Mouse (Mus musculus) neural tube, embryonic 14.5 days (tissue): ENCODE measurements around the gene Gstm7. TPM values are rescaled to one million over a fixed set of nuclear protein-coding genes. Genes with fewer than 3 reads are reported as not detected.
"Not testable (repeated sequence)": the region's sequence is repeated elsewhere in the genome, so short reads cannot be mapped to it uniquely, and the experiment has no call there.

Source experiments
- ATAC-seq: fragments of 200-750 bp; cut with Nextera tagmentation; 2 replicates; pipeline ENCODE4 v1.8.0; 2017; ENCODE audit warnings: low read depth, mild to moderate bottlenecking, moderate TSS enrichment, moderate library complexity
- H3K27ac ChIP-seq: fragments of 300-500 bp; sonication (generic); 2 replicates; pipeline ENCODE4 v1.5.1; 2014; ENCODE audit warnings: low read depth, mild to moderate bottlenecking, control low read depth, low read length, moderate library complexity, mixed read lengths
- H3K27me3 ChIP-seq: fragments of 300-500 bp; sonication (generic); 2 replicates; pipeline ENCODE4 v1.6.1; 2014; ENCODE audit warnings: low read length; ENCODE audit not compliant: control insufficient read depth, insufficient read depth
- H3K36me3 ChIP-seq: fragments of 300-500 bp; sonication (generic); 2 replicates; pipeline ENCODE4 v1.6.1; 2014; ENCODE audit warnings: low read length, mixed read lengths; ENCODE audit not compliant: control insufficient read depth, insufficient read depth
- H3K4me1 ChIP-seq: fragments of 300-500 bp; sonication (generic); 2 replicates; pipeline ENCODE4 v1.6.1; 2014; ENCODE audit warnings: low read length; ENCODE audit not compliant: control insufficient read depth, insufficient read depth
- H3K4me2 ChIP-seq: fragments of 300-500 bp; sonication (generic); 2 replicates; pipeline ENCODE4 v1.6.1; 2014; ENCODE audit warnings: mild to moderate bottlenecking, low read depth, low read length, control low read depth
- H3K4me3 ChIP-seq: fragments of 300-500 bp; sonication (generic); 2 replicates; pipeline ENCODE4 v1.5.1; 2014; ENCODE audit warnings: low read depth, low read length, control low read depth, mixed read lengths
- H3K9ac ChIP-seq: fragments of 300-500 bp; sonication (generic); replicated peaks from 2 replicates; pipeline ENCODE4 v1.6.1; 2014; ENCODE audit warnings: low read depth, mild to moderate bottlenecking, control low read depth, low read length, mixed read lengths
- H3K9me3 ChIP-seq: fragments of 300-500 bp; sonication (generic); 2 replicates; pipeline ENCODE4 v1.6.1; 2016; ENCODE audit warnings: low read length; ENCODE audit not compliant: control insufficient read depth
- WGBS: fragments of 180-500 bp; shearing (Covaris S2); extraction: QIAGEN DNeasy Blood & Tissue Kit; methylation state at CpG from one replicate; pipeline ENCODE4 v1.1.7; 2014; 5-methylcytosine and 5-hydroxymethylcytosine counted together
- polyA plus RNA-seq: library from polyadenylated mRNA; unstranded; fragments of >200 nt; fragmentation: Nextera tagmentation; extraction: Ambion mirVana; gene quantifications from 2 replicates; pipeline ENCODE4 v1.2.1, GENCODE M21; 2014

Gstm7 gene
- polyA plus RNA-seq, 1 experiment from 2014 or later, result 69.3 TPM

GRCm38 (mm10) chr3:107900955-107901673 is 30.5 kb downstream of the Gstm7 start:
- Histone ChIP-seq H3K9ac (no peak overlapping the region), H3K27ac (no peak overlapping the region), H3K4me3 (no peak overlapping the region), H3K4me2 (no peak overlapping the region), H3K36me3 (no peaks in the 10 kb centered on the region), H3K4me1 (peaks cover 4% of the 10 kb centered on the region; the same call in 1 of the 2 replicates), H3K27me3 (no peaks in the 10 kb centered on the region), H3K9me3 (no peaks in the 10 kb centered on the region)
- ATAC-seq, result no peak
- WGBS, result 70% methylated on average over 11 of the region's 11 CpGs

GRCm38 (mm10) chr3:107898691-107899090 is 32.9 kb downstream of the Gstm7 start:
- WGBS, result 92% methylated on average over 13 of the region's 13 CpGs
- H3K4me1 ChIP-seq, result peaks cover 5% of the 10 kb centered on the region; the same call in 1 of the 2 replicates
- H3K4me2 ChIP-seq, result no peak overlapping the region
- H3K27me3 ChIP-seq, result no peaks in the 10 kb centered on the region
- no peak overlapping the region for H3K9ac ChIP-seq
- H3K4me3 ChIP-seq, result no peak overlapping the region
- H3K27ac ChIP-seq, result no peak overlapping the region
- no peak for ATAC-seq
- H3K9me3 ChIP-seq, result no peaks in the 10 kb centered on the region
- no peaks in the 10 kb centered on the region for H3K36me3 ChIP-seq

- Histone ChIP-seq H3K36me3 (no peaks in the 10 kb centered on the region), H3K4me1 (peaks cover 5% of the 10 kb centered on the region; the same call in 1 of the 2 replicates), H3K27me3 (no peaks in the 10 kb centered on the region), H3K27ac (peak within 1 kb of the TSS; percentile 74), H3K4me3 (peak within 1 kb of the TSS; percentile 74), H3K9me3 (no peaks in the 10 kb centered on the region), H3K4me2 (peak within 1 kb of the TSS; percentile 89), H3K9ac (peak within 1 kb of the TSS; percentile 82)
- WGBS, result 6% methylated on average over 40 of the region's 40 CpGs
- ATAC-seq, result peak; percentile 96
Observed at GRCm38 (mm10) chr3:107895720-107896569, 35.7 kb downstream of the Gstm7 start, which contains the start of gene Gstm5. Gene Gstm5 (plus strand): TSS chr3:107895821.

GRCm38 (mm10) chr3:107895194-107895719 is 36.4 kb downstream of the Gstm7 start:
- Histone ChIP-seq H3K9ac (peak overlapping the region; percentile 82), H3K4me3 (peak overlapping the region; percentile 74), H3K4me2 (peak overlapping the region; percentile 89), H3K4me1 (peaks cover 5% of the 10 kb centered on the region; the same call in 1 of the 2 replicates), H3K9me3 (no peaks in the 10 kb centered on the region), H3K36me3 (no peaks in the 10 kb centered on the region), H3K27ac (no peak overlapping the region), H3K27me3 (no peaks in the 10 kb centered on the region)
- 12% methylated on average over 6 of the region's 6 CpGs for WGBS
- peak; percentile 45 for ATAC-seq

GRCm38 (mm10) chr3:107889236-107889635 is 42.4 kb downstream of the Gstm7 start:
- not testable (repeated sequence) for H3K4me3 ChIP-seq, H3K9ac ChIP-seq, H3K27me3 ChIP-seq, H3K27ac ChIP-seq, H3K9me3 ChIP-seq, H3K4me1 ChIP-seq, H3K4me2 ChIP-seq, ATAC-seq, H3K36me3 ChIP-seq
- WGBS, result 85% methylated on average over 2 of the region's 2 CpGs

- 73% methylated on average over 9 of the region's 9 CpGs for WGBS
- Histone ChIP-seq H3K9me3 (no peaks in the 10 kb centered on the region), H3K27ac (peak overlapping the region; percentile 44; the same call in 1 of the 2 replicates), H3K9ac (no peak overlapping the region), H3K36me3 (no peaks in the 10 kb centered on the region), H3K4me2 (no peak overlapping the region), H3K4me3 (no peak overlapping the region), H3K27me3 (no peaks in the 10 kb centered on the region), H3K4me1 (no peaks in the 10 kb centered on the region)
- ATAC-seq, result peak; percentile 95
Observed at GRCm38 (mm10) chr3:107887674-107888495, 43.7 kb downstream of the Gstm7 start.

GRCm38 (mm10) chr3:107877747-107878736 is 53.6 kb downstream of the Gstm7 start:
- no peak overlapping the region for H3K9ac ChIP-seq
- 85% methylated on average over 12 of the region's 12 CpGs for WGBS
- no peak for ATAC-seq
- no peak overlapping the region for H3K27ac ChIP-seq
- no peaks in the 10 kb centered on the region for H3K36me3 ChIP-seq
- H3K9me3 ChIP-seq, result no peaks in the 10 kb centered on the region
- no peaks in the 10 kb centered on the region for H3K4me1 ChIP-seq
- no peak overlapping the region for H3K4me3 ChIP-seq
- H3K27me3 ChIP-seq, result no peaks in the 10 kb centered on the region
- H3K4me2 ChIP-seq, result no peak overlapping the region

- no peak for ATAC-seq
- 89% methylated on average over 5 of the region's 5 CpGs for WGBS
- Histone ChIP-seq H3K4me3 (no peak within 1 kb of the TSS), H3K9ac (no peak within 1 kb of the TSS), H3K27me3 (no peaks in the 10 kb centered on the region), H3K4me2 (no peak within 1 kb of the TSS), H3K27ac (no peak within 1 kb of the TSS), H3K9me3 (no peaks in the 10 kb centered on the region), H3K4me1 (no peaks in the 10 kb centered on the region), H3K36me3 (no peaks in the 10 kb centered on the region)
Observed at GRCm38 (mm10) chr3:107877005-107877404, 54.6 kb downstream of the Gstm7 start, which contains the start of gene Eps8l3. Gene Eps8l3 (plus strand): TSS chr3:107877229.
